Mouse (Mus musculus) hindbrain, embryonic 10.5 days (tissue): ENCODE data around the gene Atxn7l3b. TPM values are rescaled to one million over a fixed set of nuclear protein-coding genes. Genes with fewer than 3 reads are reported as not detected.
A peak's percentile ranks its signal among the peaks of the same experiment; 100 is the strongest.
"Not testable (repeated sequence)": the region's sequence is repeated elsewhere in the genome, so short reads cannot be mapped to it uniquely, and the experiment has no call there.

Source experiments
- DNase-seq: peaks from one replicate; pipeline ENCODE4 v3.0.0-alpha.2; 2017; ENCODE audit warnings: low spot score
- H3K27ac ChIP-seq: fragments of 300-500 bp; sonication (generic); 2 replicates; pipeline ENCODE4 v1.5.1; 2016; ENCODE audit warnings: mild to moderate bottlenecking, moderate library complexity
- H3K27me3 ChIP-seq: fragments of 300-500 bp; sonication (generic); 2 replicates; pipeline ENCODE4 v1.6.1; 2016; ENCODE audit warnings: mild to moderate bottlenecking; ENCODE audit not compliant: poor library complexity, insufficient read depth, severe bottlenecking
- H3K36me3 ChIP-seq: fragments of 300-500 bp; sonication (generic); 2 replicates; pipeline ENCODE4 v1.6.1; 2016; ENCODE audit warnings: mild to moderate bottlenecking, moderate library complexity
- H3K4me1 ChIP-seq: fragments of 300-500 bp; sonication (generic); replicated peaks from 2 replicates; pipeline ENCODE4 v1.6.1; 2016; ENCODE audit warnings: mild to moderate bottlenecking
- H3K4me3 ChIP-seq: fragments of 300-500 bp; sonication (generic); 2 replicates; pipeline ENCODE4 v1.5.1; 2016; ENCODE audit warnings: mild to moderate bottlenecking, moderate library complexity
- H3K9me3 ChIP-seq: fragments of 300-500 bp; sonication (generic); 2 replicates; pipeline ENCODE4 v1.6.1; 2016; ENCODE audit warnings: mild to moderate bottlenecking, moderate library complexity
- WGBS: fragments of 180-500 bp; shearing (Covaris S2); methylation state at CpG from one replicate; pipeline ENCODE4 v1.1.7; 2016; 5-methylcytosine and 5-hydroxymethylcytosine counted together
- polyA plus RNA-seq: library from polyadenylated mRNA; unstranded; fragments of >200 nt; fragmentation: Nextera tagmentation; extraction: Ambion mirVana; gene quantifications from 2 replicates; pipeline ENCODE4 v1.2.1, GENCODE M21; 2016

The Atxn7l3b gene
- polyA plus RNA-seq: 196 and 210 TPM in 2 replicates

GRCm38 (mm10) chr10:112928452-112929221 is at the start of gene Atxn7l3b:
Gene Atxn7l3b, minus strand, starts transcription at chr10:112929001.
- Histone ChIP-seq H3K4me1 (peaks cover 30% of the 10 kb centered on the region), H3K9me3 (no peaks in the 10 kb centered on the region), H3K27me3 (no peaks in the 10 kb centered on the region), H3K36me3 (peaks cover 42% of the 10 kb centered on the region), H3K27ac (peak within 1 kb of the TSS; percentile 99), H3K4me3 (peak within 1 kb of the TSS; percentile 86)
- peak; percentile 94 for DNase-seq
- WGBS: under 1% methylated on average over 70 of the region's 70 CpGs

- Histone ChIP-seq H3K4me1 (no peaks in the 10 kb centered on the region), H3K36me3 (no peaks in the 10 kb centered on the region), H3K27me3 (no peaks in the 10 kb centered on the region), H3K4me3 (no peak overlapping the region), H3K9me3 (no peaks in the 10 kb centered on the region), H3K27ac (no peak overlapping the region)
- 75% methylated on average over 4 of the region's 4 CpGs for WGBS
- no peak for DNase-seq
Observed at GRCm38 (mm10) chr10:112977586-112977985, 48.8 kb upstream of the Atxn7l3b start.

DNA sequence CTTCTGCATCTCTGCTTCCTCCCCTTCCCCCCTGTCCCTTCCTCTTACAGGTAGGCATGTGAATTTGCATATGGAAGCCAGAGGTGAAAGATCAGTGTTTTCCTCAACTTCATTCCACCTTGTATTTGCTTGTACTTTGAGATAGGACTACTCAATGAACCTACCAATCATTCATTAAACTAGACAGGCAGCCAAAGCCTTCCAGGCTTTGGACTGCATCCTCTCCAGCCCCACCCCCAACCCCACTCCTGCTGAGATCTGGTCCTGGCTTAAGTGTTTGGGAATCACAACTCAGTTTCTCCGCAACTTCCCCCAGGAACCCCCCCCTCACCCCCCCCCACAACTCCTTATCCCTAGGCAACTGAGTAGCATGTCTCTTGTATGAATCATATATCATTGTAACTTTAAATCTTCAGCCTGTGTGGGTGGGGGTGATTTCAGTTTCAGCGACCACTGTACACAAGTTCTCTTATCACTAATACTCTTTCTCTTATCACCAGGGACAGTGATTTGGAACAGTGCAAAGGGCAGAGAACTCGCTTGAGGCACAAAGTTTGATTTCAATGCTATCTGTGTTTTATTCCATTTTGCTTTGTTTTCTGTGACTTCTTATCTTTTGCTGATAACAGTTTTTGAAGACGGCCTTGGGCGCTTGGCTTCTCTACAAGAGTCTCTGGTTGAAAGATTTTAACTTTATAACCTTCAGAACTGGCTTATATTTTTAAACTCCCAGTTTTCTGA is 44.7 kb upstream of the Atxn7l3b start:
- Histone ChIP-seq H3K9me3 (no peaks in the 10 kb centered on the region), H3K36me3 (no peaks in the 10 kb centered on the region), H3K27ac (no peak overlapping the region), H3K27me3 (no peaks in the 10 kb centered on the region), H3K4me3 (no peak overlapping the region), H3K4me1 (no peaks in the 10 kb centered on the region)
- no peak for DNase-seq
- WGBS: 73% methylated on average over 5 of the region's 5 CpGs

- 75% methylated on average over 2 of the region's 2 CpGs for WGBS
- DNase-seq: no peak
- H3K27me3 ChIP-seq: no peaks in the 10 kb centered on the region
- no peak overlapping the region for H3K4me3 ChIP-seq
- no peak overlapping the region for H3K27ac ChIP-seq
- no peaks in the 10 kb centered on the region for H3K4me1 ChIP-seq
- H3K36me3 ChIP-seq: no peaks in the 10 kb centered on the region
- H3K9me3 ChIP-seq: no peaks in the 10 kb centered on the region
Observed at GRCm38 (mm10) chr10:112970002-112970589, 41.3 kb upstream of the Atxn7l3b start.

- Histone ChIP-seq H3K9me3 (no peaks in the 10 kb centered on the region), H3K4me1 (no peaks in the 10 kb centered on the region), H3K4me3 (no peak overlapping the region), H3K27ac (no peak overlapping the region), H3K36me3 (no peaks in the 10 kb centered on the region), H3K27me3 (no peaks in the 10 kb centered on the region)
- no peak for DNase-seq
- 83% methylated on average over 2 of the region's 2 CpGs for WGBS
Observed at GRCm38 (mm10) chr10:112967578-112967977, 38.8 kb upstream of the Atxn7l3b start.

GRCm38 (mm10) chr10:112962216-112962615 is 33.4 kb upstream of the Atxn7l3b start:
- not testable (repeated sequence) for H3K27me3 ChIP-seq, H3K4me3 ChIP-seq, H3K27ac ChIP-seq, H3K4me1 ChIP-seq, H3K36me3 ChIP-seq, DNase-seq, H3K9me3 ChIP-seq
- WGBS: 59% methylated on average over 4 of the region's 4 CpGs

GRCm38 (mm10) chr10:112954140-112954539 is 25.3 kb upstream of the Atxn7l3b start:
- 80% methylated on average over 2 of the region's 2 CpGs for WGBS
- no peaks in the 10 kb centered on the region for H3K9me3 ChIP-seq
- H3K27ac ChIP-seq: no peak overlapping the region
- H3K4me1 ChIP-seq: no peaks in the 10 kb centered on the region
- no peaks in the 10 kb centered on the region for H3K27me3 ChIP-seq
- H3K36me3 ChIP-seq: no peaks in the 10 kb centered on the region
- no peak overlapping the region for H3K4me3 ChIP-seq
- no peak for DNase-seq

- 90% methylated on average over 3 of the region's 3 CpGs for WGBS
- no peaks in the 10 kb centered on the region for H3K9me3 ChIP-seq
Observed at GRCm38 (mm10) chr10:112948453-112948852, 19.7 kb upstream of the Atxn7l3b start.

DNA sequence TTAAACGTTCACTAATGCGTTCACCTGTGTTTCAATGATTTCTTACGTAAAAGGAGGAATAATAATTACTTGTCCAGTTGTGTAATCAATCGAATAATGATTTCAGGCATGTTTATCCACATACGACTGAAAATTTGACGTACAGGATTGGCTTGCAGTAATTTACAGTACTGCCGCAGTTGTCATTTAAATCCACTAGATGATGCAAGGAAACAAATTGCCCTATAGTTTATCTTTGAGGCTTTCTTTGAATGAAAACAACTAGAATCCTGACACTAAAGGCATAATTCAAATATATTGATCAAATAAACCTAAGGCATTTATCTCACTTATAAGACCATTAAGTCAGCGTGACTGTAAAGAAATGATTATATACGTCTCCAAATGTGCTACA is 418 bp upstream of the Atxn7l3b start:
- 50% methylated on average over 9 of the region's 9 CpGs for WGBS
- Histone ChIP-seq H3K4me3 (peak overlapping the region; percentile 86), H3K27ac (peak overlapping the region; percentile 99), H3K4me1 (peaks cover 30% of the 10 kb centered on the region), H3K9me3 (no peaks in the 10 kb centered on the region), H3K36me3 (peaks cover 37% of the 10 kb centered on the region), H3K27me3 (no peaks in the 10 kb centered on the region)
- DNase-seq: no peak

More at GRCm38 (mm10) chr10:112948453-112948852, 19.7 kb upstream of the Atxn7l3b start:
- Histone ChIP-seq H3K27me3 (no peaks in the 10 kb centered on the region), H3K36me3 (no peaks in the 10 kb centered on the region), H3K4me1 (no peaks in the 10 kb centered on the region), H3K27ac (no peak overlapping the region), H3K4me3 (no peak overlapping the region)
- DNase-seq: no peak

GRCm38 (mm10) chr10:112926961-112927360 is 1.8 kb downstream of the Atxn7l3b start:
- Histone ChIP-seq H3K4me3 (peak overlapping the region; percentile 86), H3K9me3 (no peaks in the 10 kb centered on the region), H3K36me3 (peaks cover 56% of the 10 kb centered on the region), H3K27me3 (no peaks in the 10 kb centered on the region), H3K27ac (no peak overlapping the region), H3K4me1 (peaks cover 30% of the 10 kb centered on the region)
- DNase-seq: no peak

DNA sequence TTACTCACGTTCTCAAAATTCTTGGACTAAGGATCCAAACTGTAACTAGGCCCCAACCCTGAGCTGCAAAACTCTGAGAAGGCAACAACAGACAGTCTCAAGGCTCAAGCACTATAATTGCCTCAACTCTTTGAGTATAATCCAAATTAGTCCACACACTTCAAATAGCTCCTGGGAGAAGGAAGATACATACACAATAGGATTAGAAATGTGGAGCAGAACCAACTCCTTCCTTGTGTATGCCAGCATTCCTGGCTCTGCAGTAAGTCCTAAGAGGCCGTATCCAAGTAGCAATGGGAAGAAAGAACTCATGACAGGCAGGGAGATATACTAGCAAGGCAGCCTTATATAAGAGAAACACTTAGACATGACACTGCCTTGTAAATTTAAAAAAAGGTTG is 2.5 kb downstream of the Atxn7l3b start:
- WGBS: 92% methylated on average over 2 of the region's 2 CpGs
- no peak for DNase-seq
- 0 out of 2 replicates have a peak overlapping the region, but pooled peaks have one; percentile 23 for H3K4me3 ChIP-seq

DNA sequence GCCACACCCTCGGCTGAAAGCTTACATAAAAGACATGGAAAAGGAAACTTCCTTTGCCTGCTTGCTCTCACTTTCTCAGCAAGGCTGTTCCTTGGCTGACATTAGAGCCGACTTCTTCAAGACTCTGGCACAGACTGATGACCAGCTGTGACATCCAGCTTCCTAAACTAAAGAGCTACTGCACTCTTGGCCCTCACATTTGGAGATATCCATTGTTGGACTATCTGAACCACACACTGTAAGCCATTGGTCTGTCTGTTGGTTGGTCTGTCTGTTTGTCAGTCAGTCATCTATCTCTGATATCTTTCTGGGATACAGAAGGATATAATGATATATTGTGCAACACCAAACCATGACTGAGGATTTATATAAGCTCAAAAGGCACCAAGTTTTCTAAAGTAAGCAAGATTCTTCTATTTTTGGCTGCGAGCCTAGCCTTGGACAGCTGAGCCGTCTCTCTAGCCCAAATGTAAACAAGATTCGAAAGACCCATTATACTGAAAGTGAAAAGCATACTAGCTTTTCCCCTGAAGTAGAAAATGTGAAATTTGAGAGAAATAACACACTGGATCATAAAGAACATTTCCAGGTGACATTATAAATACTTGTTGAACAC is 12.1 kb downstream of the Atxn7l3b start:
- no peaks in the 10 kb centered on the region for H3K36me3 ChIP-seq
- no peaks in the 10 kb centered on the region for H3K4me1 ChIP-seq
- 82% methylated on average over 5 of the region's 5 CpGs for WGBS
- H3K9me3 ChIP-seq: no peaks in the 10 kb centered on the region
- no peaks in the 10 kb centered on the region for H3K27me3 ChIP-seq
- DNase-seq: no peak
- H3K27ac ChIP-seq: no peak overlapping the region
- no peak overlapping the region for H3K4me3 ChIP-seq

More for the DNA sequence above, 2.5 kb downstream of the Atxn7l3b start:
- H3K9me3 ChIP-seq: no peaks in the 10 kb centered on the region
- H3K36me3 ChIP-seq: peaks cover 56% of the 10 kb centered on the region
- H3K27me3 ChIP-seq: no peaks in the 10 kb centered on the region
- no peak overlapping the region for H3K27ac ChIP-seq
- H3K4me1 ChIP-seq: peaks cover 30% of the 10 kb centered on the region
